Mouse (Mus musculus): ENCODE results near the gene Armc9.

GRCm38 (mm10) chr1:86186762-86187161 lies 32.2 kb downstream of the Armc9 start:
- TF ChIP-seq CTCF (IDR thresholded peaks at IDR 0.05; ENCODE audit: control insufficient read depth, insufficient read depth, low read length) (no peak), POLR2A (IDR thresholded peaks at IDR 0.05; ENCODE audit: borderline replicate concordance, control insufficient read depth, low read depth, low read length) (no peak)
